8 mouse cellular contexts compared by ENCODE assay signal in the genomic region with DNA sequence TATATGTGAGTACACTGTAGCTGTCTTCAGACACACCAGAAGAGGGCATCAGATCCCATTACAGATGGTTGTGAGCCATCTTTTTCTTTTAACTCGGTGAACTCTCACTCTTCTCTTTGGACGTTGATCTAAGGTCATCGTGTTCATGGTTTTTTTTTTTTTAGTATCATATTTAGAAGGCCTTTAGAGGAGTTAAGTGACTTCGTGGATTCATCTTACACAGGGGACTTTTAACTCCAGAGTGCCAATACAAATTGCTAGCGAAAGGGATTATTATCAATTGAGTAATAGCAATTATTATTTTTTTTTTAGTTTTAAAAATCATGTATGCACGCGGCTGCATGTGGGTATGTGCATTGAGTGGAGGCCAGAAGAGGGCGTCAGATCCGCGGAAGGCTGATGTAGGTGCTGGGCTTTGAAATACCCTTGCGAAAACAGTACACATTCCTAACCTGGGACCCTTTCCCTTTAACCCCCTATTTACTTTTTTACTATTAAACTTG. TPM values are rescaled to one million over a fixed set of nuclear protein-coding genes. Genes with fewer than 3 reads are reported as not detected.
DNase-seq lines count a peak whose midpoint lies in the region; ATAC-seq and TF ChIP-seq lines count a peak whose summit lies in the region.

No protein-coding gene starts in this region.

- H3K27ac ChIP-seq in bone marrow, adult 2 months (ENCODE audit: control insufficient read depth, insufficient read depth, low read depth, low read length, poor library complexity): no peak overlapping the region
- H3K27ac ChIP-seq in forebrain, embryonic 13.5 days: peak overlapping the region; percentile 88
- peak overlapping the region; percentile 63; the same call in 1 of the 2 replicates for H3K27ac ChIP-seq in intestine, postnatal 0 days (ENCODE audit: low read depth, low read length)
- H3K27ac ChIP-seq in lung, embryonic 15.5 days: peak overlapping the region; percentile 81

- peaks cover 8% of the 10 kb centered on the region; the same call in 1 of the 2 replicates for H3K36me3 ChIP-seq in forebrain, embryonic 13.5 days (ENCODE audit: poor library complexity, severe bottlenecking)
- H3K36me3 ChIP-seq in intestine, postnatal 0 days (ENCODE audit: control insufficient read depth, insufficient read depth): peaks cover 4% of the 10 kb centered on the region; the same call in 1 of the 2 replicates
- H3K36me3 ChIP-seq in lung, embryonic 15.5 days: no peaks in the 10 kb centered on the region

- TF ChIP-seq CTCF in bone marrow, adult 2 months (IDR thresholded peaks at IDR 0.05; ENCODE audit: control insufficient read depth, insufficient read depth, low read length): peak; percentile 57
- peak; percentile 66 for TF ChIP-seq CTCF in intestine, postnatal 0 days (IDR thresholded peaks at IDR 0.05; ENCODE audit: low read depth)

- ATAC-seq in forebrain, embryonic 13.5 days: peak; percentile 90
- ATAC-seq in intestine, postnatal 0 days: peak; percentile 77
- peak; percentile 78 for ATAC-seq in lung, embryonic 15.5 days (ENCODE audit: borderline replicate concordance, extremely low read depth, low FRiP score, low TSS enrichment)

- no peak for TF ChIP-seq POLR2A in bone marrow, adult 2 months (IDR thresholded peaks at IDR 0.05; ENCODE audit: borderline replicate concordance, control insufficient read depth, low read depth, low read length)

- peak overlapping the region; percentile 65 for H3K4me2 ChIP-seq in forebrain, embryonic 13.5 days
- peak overlapping the region; percentile 80 for H3K4me2 ChIP-seq in intestine, postnatal 0 days (replicated peaks; ENCODE audit: low read depth)
- H3K4me2 ChIP-seq in lung, embryonic 15.5 days: peak overlapping the region; percentile 73

- H3K9ac ChIP-seq in forebrain, embryonic 13.5 days: peak overlapping the region; percentile 84
- peak overlapping the region; percentile 38; the same call in 1 of the 2 replicates for H3K9ac ChIP-seq in intestine, postnatal 0 days (ENCODE audit: low read depth, low read length)
- peak overlapping the region; percentile 52 for H3K9ac ChIP-seq in lung, embryonic 15.5 days

- no peaks in the 10 kb centered on the region for H3K27me3 ChIP-seq in forebrain, embryonic 13.5 days
- H3K27me3 ChIP-seq in intestine, postnatal 0 days (replicated peaks; ENCODE audit: control insufficient read depth, insufficient read depth, low read length): no peaks in the 10 kb centered on the region
- H3K27me3 ChIP-seq in lung, embryonic 15.5 days: no peaks in the 10 kb centered on the region

- no peaks in the 10 kb centered on the region for H3K4me1 ChIP-seq in bone marrow, adult 2 months (ENCODE audit: control insufficient read depth, insufficient read depth, low read length)
- peaks cover 21% of the 10 kb centered on the region for H3K4me1 ChIP-seq in forebrain, embryonic 13.5 days
- H3K4me1 ChIP-seq in intestine, postnatal 0 days (replicated peaks; ENCODE audit: control insufficient read depth, insufficient read depth, low read length): no peaks in the 10 kb centered on the region
- H3K4me1 ChIP-seq in lung, embryonic 15.5 days: peaks cover 2% of the 10 kb centered on the region; the same call in 1 of the 2 replicates

- WGBS in bone marrow, adult 2 months: 2% methylated on average over 11 of the region's 11 CpGs
- WGBS in forebrain, embryonic 13.5 days: 3% methylated on average over 11 of the region's 11 CpGs
- WGBS in intestine, postnatal 0 days: 2% methylated on average over 11 of the region's 11 CpGs
- WGBS in lung, embryonic 15.5 days: 3% methylated on average over 11 of the region's 11 CpGs

- peak; percentile 24 for DNase-seq in left cerebral cortex, adult 11 months (ENCODE audit: low spot score)
- DNase-seq in left cerebral cortex, adult 9 months (ENCODE audit: low spot score in 2 of 2): no peak
- peak; percentile 53 for DNase-seq in right cerebral cortex, postnatal 4 days
- DNase-seq in ovary, postnatal 14 days (ENCODE audit: low spot score): no peak

- H3K9me3 ChIP-seq in forebrain, embryonic 13.5 days (replicated peaks): no peaks in the 10 kb centered on the region
- H3K9me3 ChIP-seq in intestine, postnatal 0 days (ENCODE audit: control insufficient read depth): no peaks in the 10 kb centered on the region
- H3K9me3 ChIP-seq in lung, embryonic 15.5 days: no peaks in the 10 kb centered on the region

- H3K4me3 ChIP-seq in bone marrow, adult 2 months (replicated peaks; ENCODE audit: control insufficient read depth, low read depth, low read length): peak overlapping the region; percentile 92
- peak overlapping the region; percentile 59 for H3K4me3 ChIP-seq in forebrain, embryonic 13.5 days
- H3K4me3 ChIP-seq in intestine, postnatal 0 days (ENCODE audit: low read depth, low read length): peak overlapping the region; percentile 68
- peak overlapping the region; percentile 50 for H3K4me3 ChIP-seq in lung, embryonic 15.5 days

RNA-seq across cellular contexts. Expression of a gene that starts 0.5 kb away (rescaled TPM):
- polyA plus RNA-seq in bone marrow, adult 2 months (2011; ENCODE audit: insufficient read depth, insufficient read length, low replicate concordance, missing spikeins): 6.1 and 19.0 TPM in 2 replicates
- polyA plus RNA-seq in forebrain, embryonic 13.5 days (2015; fragmentation: Nextera tagmentation; extraction: Ambion mirVana): 38.5 and 40.0 TPM in 2 replicates
- polyA plus RNA-seq in intestine, postnatal 0 days (2015; fragmentation: Nextera tagmentation; extraction: Ambion mirVana): 14.0 and 14.3 TPM in 2 replicates
- polyA plus RNA-seq in lung, embryonic 15.5 days (2015; fragmentation: Nextera tagmentation; extraction: Ambion mirVana): 35.4 and 36.0 TPM in 2 replicates

RNA-seq across cellular contexts. Expression of a gene that starts 22.6 kb away (rescaled TPM):
- 1.0 TPM in 2 replicates for polyA plus RNA-seq in bone marrow, adult 2 months (2011; ENCODE audit: insufficient read depth, insufficient read length, low replicate concordance, missing spikeins)
- 25.8 and 28.1 TPM in 2 replicates for polyA plus RNA-seq in forebrain, embryonic 13.5 days (2015; fragmentation: Nextera tagmentation; extraction: Ambion mirVana)
- 1.3 TPM in 2 replicates for polyA plus RNA-seq in intestine, postnatal 0 days (2015; fragmentation: Nextera tagmentation; extraction: Ambion mirVana)
- polyA plus RNA-seq in lung, embryonic 15.5 days (2015; fragmentation: Nextera tagmentation; extraction: Ambion mirVana): 0.76 and 1.5 TPM in 2 replicates

RNA-seq across cellular contexts. Expression of a gene that starts 22.6 kb away (rescaled TPM):
- polyA plus RNA-seq in bone marrow, adult 2 months (2011; ENCODE audit: insufficient read depth, insufficient read length, low replicate concordance, missing spikeins): 10.6 and 12.0 TPM in 2 replicates
- polyA plus RNA-seq in forebrain, embryonic 13.5 days (2015; fragmentation: Nextera tagmentation; extraction: Ambion mirVana): 12.6 and 13.4 TPM in 2 replicates
- 67.9 and 88.6 TPM in 2 replicates for polyA plus RNA-seq in intestine, postnatal 0 days (2015; fragmentation: Nextera tagmentation; extraction: Ambion mirVana)
- 23.0 and 24.8 TPM in 2 replicates for polyA plus RNA-seq in lung, embryonic 15.5 days (2015; fragmentation: Nextera tagmentation; extraction: Ambion mirVana)

Comparison
In these comparisons a context has a peak if more than half of its experiments do, and no peak if none do; other contexts are left out.
1. DNase-seq: peak in left cerebral cortex, adult 11 months (single experiment) and right cerebral cortex, postnatal 4 days (single experiment); none in left cerebral cortex, adult 9 months (0 of 2) and ovary, postnatal 14 days (single experiment).
2. RNA of a gene that starts 22.6 kb away (polyA plus RNA-seq): 25.8 to 28.1 TPM in forebrain, embryonic 13.5 days; 0.76 to 1.5 TPM in lung, embryonic 15.5 days, 1.3 TPM in intestine, postnatal 0 days and 1.0 TPM in bone marrow, adult 2 months; every median in the first group is over 10 times any median in the second.
3. Peak in every context shown above with its lines, with median percentiles within 50 percentile points of each other: H3K4me3 ChIP-seq, ATAC-seq, H3K4me2 ChIP-seq and H3K9ac ChIP-seq.